Mouse (Mus musculus): Measurements from ENCODE around the gene Vps16.

- TF ChIP-seq CTCF (IDR thresholded peaks at IDR 0.05) (no peak), EP300 (IDR thresholded peaks at IDR 0.05; ENCODE audit: insufficient read depth, low read depth, low read length) (no peak), POLR2A (IDR thresholded peaks at IDR 0.05; ENCODE audit: insufficient read depth, low read depth, low read length) (no peak)
Measured at GRCm38 (mm10) chr2:130442162-130442561, 18.0 kb downstream of the Vps16 start.

Measured in heart, adult 2 months (tissue).